Mouse (Mus musculus): ENCODE measurements around the gene Sox5. TPM values are rescaled to one million over a fixed set of nuclear protein-coding genes. Genes with fewer than 3 reads are reported as not detected.
A peak's percentile ranks its signal among the peaks of the same experiment; 100 is the strongest.

The Sox5 gene
- total RNA-seq, 2 experiments from 2014 or later, result 4.9 to 7.1 TPM

DNA sequence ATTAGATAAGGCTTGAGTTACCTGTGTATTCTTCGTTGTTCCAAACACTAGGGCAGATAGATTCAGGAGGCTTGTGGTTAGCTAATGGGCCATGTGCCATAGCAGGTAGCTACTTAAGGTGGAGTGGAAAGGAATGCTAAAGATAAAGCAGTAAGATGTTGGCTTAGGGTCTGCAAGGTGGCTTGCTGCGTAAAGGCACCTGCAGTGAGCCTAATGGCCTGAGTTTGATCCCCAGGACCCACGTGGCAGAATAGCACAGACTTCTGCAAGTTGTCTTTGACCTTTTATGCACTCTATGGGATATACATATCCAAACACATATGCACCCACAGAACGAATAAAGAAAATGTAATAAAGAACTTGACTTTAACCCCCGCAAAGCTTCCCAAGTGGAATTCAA is 181.4 kb downstream of the Sox5 start:
- no peak for ATAC-seq (replicated peaks; ENCODE audit: low FRiP score, poor library complexity, severe bottlenecking)

GRCm38 (mm10) chr6:144598324-144598973 is 183.3 kb downstream of the Sox5 start:
- no peak for ATAC-seq (replicated peaks; ENCODE audit: low FRiP score, poor library complexity, severe bottlenecking)

DNA sequence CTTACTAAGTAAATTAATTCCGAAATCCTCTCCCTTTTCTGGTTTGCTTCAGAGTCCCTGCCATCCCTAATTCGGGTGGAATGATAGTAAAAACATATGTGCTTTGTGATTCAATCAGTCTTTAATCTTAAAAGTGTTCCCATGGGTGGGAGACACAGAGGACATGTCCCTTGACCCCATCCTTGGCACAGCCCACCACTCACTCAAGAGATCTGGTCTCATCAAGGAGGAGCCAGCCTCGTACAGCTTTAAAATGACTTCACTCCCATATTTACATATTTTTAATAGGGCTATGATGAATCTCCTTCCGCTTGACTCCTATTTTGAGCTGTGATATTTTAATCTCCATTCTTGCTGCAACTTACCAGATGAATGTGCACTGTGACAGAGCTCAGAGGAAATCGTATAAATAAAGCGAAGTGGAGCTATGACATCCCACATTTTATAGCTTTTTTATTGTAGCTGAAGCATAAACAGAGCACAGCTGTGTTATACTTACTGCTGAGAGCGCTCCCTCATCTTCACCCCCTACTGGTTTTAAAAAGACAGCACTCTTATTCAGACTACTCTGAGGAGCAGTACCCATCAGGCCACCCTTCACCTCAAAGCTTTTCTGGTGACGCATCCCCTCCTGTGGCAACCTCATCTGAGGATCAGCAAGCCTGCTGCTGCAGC is 185.1 kb downstream of the Sox5 start:
- ATAC-seq (replicated peaks; ENCODE audit: low FRiP score, poor library complexity, severe bottlenecking), result no peak

DNA sequence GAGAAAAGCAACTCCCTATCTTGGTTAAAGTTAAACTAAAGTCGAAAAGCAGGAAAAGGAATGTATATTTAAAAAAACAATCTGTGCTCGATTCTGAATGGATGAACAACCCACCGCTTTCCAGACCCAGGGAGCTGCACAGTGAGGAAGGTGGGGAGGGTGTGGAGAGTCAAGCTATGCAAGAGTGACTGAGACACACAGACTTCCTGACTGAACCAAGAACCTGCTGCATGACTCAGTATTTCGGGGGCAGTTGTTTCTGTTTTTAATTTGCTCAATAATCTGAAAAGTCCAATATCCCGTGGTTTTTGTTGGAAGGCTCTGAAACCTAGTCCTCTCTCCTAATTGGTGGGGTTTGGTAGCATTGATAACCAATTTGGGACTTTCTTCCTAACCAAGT is 196.9 kb downstream of the Sox5 start:
- no peak for ATAC-seq (replicated peaks; ENCODE audit: low FRiP score, poor library complexity, severe bottlenecking)

- no peak for ATAC-seq (replicated peaks; ENCODE audit: low FRiP score, poor library complexity, severe bottlenecking)
Measured at GRCm38 (mm10) chr6:144584074-144584840, 197.5 kb downstream of the Sox5 start.

DNA sequence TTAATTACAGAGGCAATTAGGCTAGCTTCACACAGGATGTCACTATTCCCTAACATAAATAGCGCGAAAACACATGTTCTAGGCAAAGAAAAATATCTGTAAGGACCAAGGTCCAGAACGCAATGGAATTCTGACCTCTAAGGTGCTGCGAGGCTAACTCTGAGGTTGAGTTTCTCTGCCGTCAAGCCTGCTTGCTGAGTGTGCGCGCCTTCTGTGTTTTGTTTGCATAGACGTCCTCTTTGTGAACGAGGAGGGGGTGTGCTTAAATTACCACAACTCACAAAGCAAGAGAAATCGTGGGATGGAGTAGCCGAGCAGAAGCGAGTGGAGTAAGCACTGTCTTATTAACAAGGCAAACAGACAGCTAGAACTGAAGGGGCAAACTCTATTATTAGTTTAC is 202.5 kb downstream of the Sox5 start:
- no peak for ATAC-seq (replicated peaks; ENCODE audit: low FRiP score, poor library complexity, severe bottlenecking)

- peak; percentile 34 for ATAC-seq (replicated peaks; ENCODE audit: low FRiP score, poor library complexity, severe bottlenecking)
Measured at GRCm38 (mm10) chr6:144570850-144571249, 210.9 kb downstream of the Sox5 start.

DNA sequence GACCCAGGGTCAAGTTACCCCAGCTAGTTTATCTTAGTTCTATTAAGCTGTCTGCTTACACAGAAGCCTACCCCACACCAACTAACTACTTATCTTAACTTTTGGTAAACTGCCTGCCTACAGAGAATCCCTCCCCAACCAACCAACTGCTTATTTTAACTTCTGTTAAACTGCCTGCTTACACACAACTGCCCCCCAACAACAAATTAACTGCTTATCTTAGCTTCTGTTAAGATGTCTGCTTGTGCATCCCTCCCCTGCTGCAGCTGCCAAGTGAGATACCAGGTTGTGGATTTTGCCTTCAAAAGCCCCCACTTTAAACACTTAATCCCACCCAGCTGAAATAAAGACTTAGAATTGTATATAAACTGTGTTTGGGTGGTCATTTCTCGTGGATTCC is 215.9 kb downstream of the Sox5 start:
- no peak for ATAC-seq (replicated peaks; ENCODE audit: low FRiP score, poor library complexity, severe bottlenecking)

- no peak for ATAC-seq (replicated peaks; ENCODE audit: low FRiP score, poor library complexity, severe bottlenecking)
Measured at GRCm38 (mm10) chr6:144561718-144562117, 220.1 kb downstream of the Sox5 start.

DNA sequence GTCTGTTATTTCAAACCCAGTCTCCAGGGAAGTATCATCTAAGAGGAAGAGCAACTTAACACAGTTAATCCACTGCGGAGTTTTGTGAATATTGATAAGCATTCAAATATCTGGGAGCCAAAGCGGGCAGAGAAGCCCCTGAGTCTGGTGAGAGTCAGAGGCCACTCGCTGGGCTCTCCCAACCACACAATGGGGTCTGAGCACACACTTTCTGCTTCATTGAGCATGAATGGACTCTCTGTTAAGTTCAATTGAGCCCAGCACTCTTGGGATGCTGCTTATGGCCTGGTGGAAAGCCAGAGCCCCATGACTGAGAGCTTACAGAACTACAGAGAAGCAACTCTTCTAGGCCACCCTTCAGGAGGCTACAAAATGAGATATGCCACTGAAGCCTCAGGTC is 221.6 kb downstream of the Sox5 start:
- ATAC-seq (replicated peaks; ENCODE audit: low FRiP score, poor library complexity, severe bottlenecking), result no peak

DNA sequence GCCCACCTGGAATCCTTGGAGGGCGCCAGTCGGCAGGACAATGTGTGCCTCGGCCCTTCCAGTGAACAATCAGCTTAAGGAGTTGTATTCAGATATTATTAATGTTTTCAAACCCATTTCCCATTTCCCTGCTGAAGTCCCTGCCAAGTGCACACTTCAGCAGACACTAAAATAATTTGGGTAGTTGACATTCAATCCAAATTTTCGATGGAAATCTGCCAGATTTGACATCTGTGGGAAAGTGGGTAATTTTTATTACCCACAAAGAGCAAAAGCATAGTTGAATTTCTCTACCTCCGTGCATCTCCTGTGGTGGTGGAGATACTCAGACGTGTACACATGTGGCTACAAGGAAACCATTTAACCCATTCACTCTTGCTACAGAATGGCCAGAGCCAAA is 228.3 kb downstream of the Sox5 start:
- ATAC-seq (replicated peaks; ENCODE audit: low FRiP score, poor library complexity, severe bottlenecking), result no peak

DNA sequence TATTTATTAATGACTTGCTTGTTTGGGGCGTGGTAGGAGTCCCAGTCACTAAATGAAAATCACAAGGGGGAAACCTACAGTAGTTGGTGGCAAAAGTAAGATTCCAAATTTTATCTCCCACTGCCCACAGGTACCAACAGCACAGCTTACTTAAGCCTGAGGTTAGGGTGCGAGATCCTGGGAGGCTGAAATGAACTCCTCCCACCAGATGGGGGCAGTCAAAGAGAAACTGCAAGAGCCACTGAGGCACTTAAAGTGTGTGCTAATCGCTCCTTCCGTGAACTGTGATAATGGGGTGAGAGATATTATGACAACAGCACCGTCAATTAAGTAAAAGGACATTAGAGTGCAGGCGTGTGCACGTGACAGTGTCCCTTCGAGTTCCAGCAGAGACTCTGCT is 232.8 kb downstream of the Sox5 start:
- ATAC-seq (replicated peaks; ENCODE audit: low FRiP score, poor library complexity, severe bottlenecking), result no peak

GRCm38 (mm10) chr6:144547141-144547540 is 234.6 kb downstream of the Sox5 start:
- ATAC-seq (replicated peaks; ENCODE audit: low FRiP score, poor library complexity, severe bottlenecking), result no peak

GRCm38 (mm10) chr6:144545549-144545948 is 236.2 kb downstream of the Sox5 start:
- no peak for ATAC-seq (replicated peaks; ENCODE audit: low FRiP score, poor library complexity, severe bottlenecking)

GRCm38 (mm10) chr6:144541316-144541715 is 240.5 kb downstream of the Sox5 start:
- ATAC-seq (replicated peaks; ENCODE audit: low FRiP score, poor library complexity, severe bottlenecking), result no peak

DNA sequence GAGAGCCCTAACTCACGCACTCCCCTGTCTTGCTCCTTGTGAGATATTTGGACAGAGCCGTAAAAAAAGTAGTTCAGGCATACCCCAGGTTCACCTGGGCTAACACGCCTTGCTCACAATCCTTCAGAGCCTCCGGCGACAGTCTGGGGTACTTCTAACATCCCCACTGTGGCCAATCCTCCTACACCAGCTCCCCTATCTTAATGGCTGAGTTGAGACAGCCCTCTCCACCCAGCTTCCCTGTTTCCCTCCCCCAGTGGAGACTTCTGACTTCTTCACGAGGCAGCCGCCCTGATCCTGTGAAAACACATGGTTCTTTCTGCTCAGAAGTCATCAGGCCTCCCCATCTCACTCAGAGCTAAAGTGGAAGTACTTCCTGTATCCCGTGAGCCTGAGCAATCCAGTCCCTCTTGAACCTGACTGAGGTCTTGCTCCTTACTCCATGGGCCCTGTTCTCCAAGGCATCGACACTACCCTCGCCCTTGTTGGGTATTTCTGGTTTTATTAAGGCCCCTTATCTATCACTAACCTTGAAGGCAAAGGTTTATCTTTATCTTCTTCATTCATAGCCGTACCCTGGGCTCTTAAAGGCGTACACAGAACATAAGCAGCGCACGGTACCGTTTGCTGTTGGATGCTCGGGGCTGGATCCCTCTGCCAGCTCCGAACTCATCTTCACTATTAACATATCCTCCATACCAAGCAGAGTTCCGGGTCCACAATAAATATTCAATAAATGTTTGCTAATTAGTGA is 242.2 kb downstream of the Sox5 start:
- no peak for ATAC-seq (replicated peaks; ENCODE audit: low FRiP score, poor library complexity, severe bottlenecking)

DNA sequence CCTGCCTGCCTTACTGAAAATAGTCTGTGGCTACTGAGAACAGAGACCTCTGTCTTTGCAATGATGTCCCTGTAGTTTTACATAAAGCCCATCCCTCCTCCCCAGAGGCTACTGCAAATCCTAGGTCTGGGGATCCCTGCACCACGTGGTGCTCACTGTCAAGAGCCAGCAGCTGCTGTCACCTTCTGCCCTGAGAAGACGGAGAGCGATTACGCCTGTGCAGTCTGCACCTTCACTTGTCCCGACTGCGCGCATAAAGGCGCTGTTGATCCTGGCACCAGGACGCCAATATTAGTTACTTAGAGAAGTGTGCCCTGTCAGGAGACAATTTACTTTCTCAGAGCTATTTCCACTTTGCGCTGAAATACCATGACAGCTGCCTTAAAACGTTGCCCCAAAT is 258.3 kb downstream of the Sox5 start:
- ATAC-seq (replicated peaks; ENCODE audit: low FRiP score, poor library complexity, severe bottlenecking), result no peak

- no peak for ATAC-seq (replicated peaks; ENCODE audit: low FRiP score, poor library complexity, severe bottlenecking)
Measured at GRCm38 (mm10) chr6:144518811-144519210, 263.0 kb downstream of the Sox5 start.

DNA sequence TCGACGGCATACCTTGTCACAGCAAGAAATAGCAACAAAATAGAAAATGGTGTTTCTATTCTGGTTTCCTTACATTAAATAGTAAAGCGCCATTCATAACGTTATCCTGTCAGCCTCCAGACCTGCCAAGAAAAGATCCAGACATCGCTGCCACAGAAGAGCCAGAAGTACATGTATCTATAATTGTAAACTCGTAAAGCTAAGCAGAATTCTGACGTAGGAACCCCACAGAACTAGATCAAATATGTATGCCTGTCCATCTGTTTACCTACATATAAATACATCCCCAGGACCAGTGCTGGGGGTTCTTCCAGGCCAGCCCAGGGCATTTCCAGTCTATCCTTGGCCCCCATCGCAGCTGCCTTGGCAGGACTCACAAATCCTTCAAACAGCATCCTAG is 265.9 kb downstream of the Sox5 start:
- no peak for ATAC-seq (replicated peaks; ENCODE audit: low FRiP score, poor library complexity, severe bottlenecking)

GRCm38 (mm10) chr6:144513761-144514160 is 268.0 kb downstream of the Sox5 start:
- no peak for ATAC-seq (replicated peaks; ENCODE audit: low FRiP score, poor library complexity, severe bottlenecking)
